Mouse (Mus musculus) embryonic fibroblast, embryonic 13.5 days (primary cell): ENCODE results near the gene Clcnkb. TPM values are rescaled to one million over a fixed set of nuclear protein-coding genes. Genes with fewer than 3 reads are reported as not detected.

Experiments
- H3K27ac ChIP-seq: 2 replicates; pipeline ENCODE4 v1.5.1; 2012; ENCODE audit warnings: low read length, control low read depth, inconsistent platforms; ENCODE audit not compliant: insufficient read depth
- H3K4me1 ChIP-seq: 2 replicates; pipeline ENCODE4 v1.6.1; 2011; ENCODE audit warnings: low read length; ENCODE audit not compliant: control insufficient read depth, insufficient read depth
- H3K4me3 ChIP-seq: 2 replicates; pipeline ENCODE4 v1.5.1; 2011; ENCODE audit warnings: mild to moderate bottlenecking, control low read depth, low read length; ENCODE audit not compliant: insufficient read depth
- CTCF ChIP-seq: IDR thresholded peaks from 2 replicates; pipeline ENCODE4 v1.5.1; 2011; ENCODE audit warnings: mild to moderate bottlenecking, control low read depth, low read length, moderate library complexity, borderline replicate concordance; ENCODE audit not compliant: insufficient read depth
- POLR2A ChIP-seq: IDR thresholded peaks from 2 replicates; pipeline ENCODE4 v1.6.1; 2011; ENCODE audit warnings: low read depth, mild to moderate bottlenecking, control low read depth, low read length, moderate library complexity
- polyA plus RNA-seq: library from polyadenylated mRNA; stranded (reverse); fragments of >200 nt; gene quantifications from 2 replicates; pipeline ENCODE4 v1.2.4, GENCODE M21; 2011; ENCODE audit warnings: low read depth; ENCODE audit not compliant: missing spikeins, insufficient read length

The Clcnkb gene
- not detected in 2 replicates for polyA plus RNA-seq

- Histone ChIP-seq H3K4me1 (no peaks in the 10 kb centered on the region), H3K27ac (no peak within 1 kb of the TSS), H3K4me3 (no peak within 1 kb of the TSS)
- TF ChIP-seq POLR2A (no peak), CTCF (no peak)
These were observed at the start of gene Clcnkb for GRCm38 (mm10) chr4:141415924-141416323. TSS of gene Clcnkb (minus strand) at chr4:141416014.

- TF ChIP-seq CTCF: no peak
- TF ChIP-seq POLR2A: no peak
- Histone ChIP-seq H3K4me1 (no peaks in the 10 kb centered on the region), H3K27ac (no peak overlapping the region), H3K4me3 (no peak overlapping the region)
These were observed 48.9 kb upstream of the Clcnkb start for GRCm38 (mm10) chr4:141464722-141465121.

DNA sequence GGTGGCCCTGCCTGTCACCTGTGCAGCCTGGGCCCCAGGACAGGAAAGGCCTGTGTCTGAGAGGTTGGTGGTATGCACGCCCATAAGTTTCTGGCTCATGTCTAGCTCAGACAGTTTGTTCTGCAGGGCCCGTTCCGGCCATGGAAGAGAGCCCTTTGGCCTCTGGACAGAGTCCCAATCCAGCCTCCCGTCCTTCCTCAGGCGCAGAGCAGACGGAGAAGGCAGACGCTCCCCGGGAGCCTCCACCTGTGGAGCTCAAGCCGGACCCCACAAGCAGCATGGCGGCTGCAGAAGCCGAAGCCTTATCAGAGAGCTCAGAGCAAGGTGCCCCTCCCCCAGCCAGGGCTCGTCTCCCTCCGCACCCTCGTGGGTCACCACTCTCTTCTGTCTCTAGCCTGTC, 47.7 kb upstream of the Clcnkb start:
- no peak for TF ChIP-seq CTCF
- TF ChIP-seq POLR2A: no peak
- H3K27ac ChIP-seq: no peak overlapping the region
- H3K4me1 ChIP-seq: no peaks in the 10 kb centered on the region
- no peak overlapping the region for H3K4me3 ChIP-seq

GRCm38 (mm10) chr4:141461576-141461975, 45.8 kb upstream of the Clcnkb start:
- Histone ChIP-seq H3K27ac (no peak overlapping the region), H3K4me3 (no peak overlapping the region), H3K4me1 (no peaks in the 10 kb centered on the region)
- TF ChIP-seq POLR2A (no peak), CTCF (no peak)

DNA sequence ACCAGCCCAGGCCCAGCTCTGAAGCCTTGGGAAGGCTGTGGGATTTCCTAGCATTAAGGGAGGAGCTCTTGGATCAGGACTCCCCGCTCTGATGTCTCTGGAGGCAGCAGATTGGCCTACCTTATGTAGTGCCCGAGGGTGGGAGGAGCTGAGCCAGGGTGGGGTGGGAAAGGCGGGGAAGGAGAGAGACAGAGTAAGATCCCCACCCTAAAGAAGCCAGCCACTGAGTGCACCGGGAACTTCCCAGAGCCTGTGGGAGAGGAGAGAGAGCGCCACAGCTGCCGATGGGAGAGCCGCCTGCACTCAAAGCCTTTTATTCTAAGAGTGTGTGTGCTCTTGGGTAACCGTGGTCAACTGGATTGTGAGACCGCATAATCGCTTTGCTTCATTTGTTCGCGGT, 45.3 kb upstream of the Clcnkb start:
- H3K4me1 ChIP-seq: no peaks in the 10 kb centered on the region
- TF ChIP-seq POLR2A (no peak), CTCF (no peak)
- H3K4me3 ChIP-seq: no peak overlapping the region
- no peak overlapping the region for H3K27ac ChIP-seq

DNA sequence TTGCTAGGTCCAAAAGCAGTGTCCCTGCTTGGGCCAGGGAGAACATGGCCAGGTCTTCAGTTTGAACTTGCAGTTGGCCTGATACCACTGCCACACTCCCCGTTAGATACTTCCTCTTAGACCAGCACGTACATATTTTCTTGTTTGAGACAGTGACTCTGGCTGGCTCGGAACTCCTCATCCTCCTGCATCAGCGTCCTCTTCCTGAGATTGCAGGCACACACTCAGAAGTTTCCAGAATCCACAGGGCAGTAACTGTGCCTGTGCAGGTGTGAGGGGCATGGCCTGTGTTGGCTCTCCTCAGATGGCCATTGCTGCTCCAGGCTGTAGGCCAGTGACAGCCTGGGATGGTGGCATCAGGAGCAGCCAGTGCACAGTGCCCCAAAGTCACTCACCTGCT, 44.7 kb upstream of the Clcnkb start:
- Histone ChIP-seq H3K4me1 (peaks cover under 1% of the 10 kb centered on the region; the same call in 1 of the 2 replicates), H3K27ac (no peak overlapping the region), H3K4me3 (no peak overlapping the region)
- no peak for TF ChIP-seq CTCF
- no peak for TF ChIP-seq POLR2A

DNA sequence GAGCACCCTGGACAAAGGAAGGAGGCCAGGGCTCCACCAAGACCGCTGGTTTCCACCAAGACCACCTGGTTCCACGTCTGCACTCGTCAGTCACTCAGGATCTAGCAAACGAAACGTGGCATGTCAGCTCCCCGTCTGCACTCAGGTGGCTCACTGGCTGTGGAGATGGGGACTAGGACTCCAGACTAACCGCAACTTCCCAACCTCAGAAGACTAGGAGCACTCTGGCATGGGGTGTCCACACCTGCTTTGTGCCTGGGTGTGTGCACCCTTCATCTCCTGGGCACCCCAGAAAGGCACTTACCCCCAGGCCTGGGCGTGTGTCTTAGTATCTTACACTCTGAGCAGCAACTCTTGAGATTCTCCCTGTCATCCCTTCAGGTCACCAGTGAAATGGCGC, 44.0 kb upstream of the Clcnkb start:
- Histone ChIP-seq H3K4me3 (no peak overlapping the region), H3K27ac (no peak overlapping the region), H3K4me1 (peaks cover 7% of the 10 kb centered on the region; the same call in 1 of the 2 replicates)
- TF ChIP-seq CTCF (no peak), POLR2A (no peak)

- Histone ChIP-seq H3K4me3 (no peak overlapping the region), H3K4me1 (peaks cover 10% of the 10 kb centered on the region), H3K27ac (no peak overlapping the region)
- TF ChIP-seq POLR2A (no peak), CTCF (no peak)
These were observed 43.1 kb upstream of the Clcnkb start for GRCm38 (mm10) chr4:141458888-141459287.

GRCm38 (mm10) chr4:141458236-141458635, 42.4 kb upstream of the Clcnkb start:
- Histone ChIP-seq H3K4me1 (peaks cover 10% of the 10 kb centered on the region), H3K27ac (no peak overlapping the region), H3K4me3 (no peak overlapping the region)
- TF ChIP-seq POLR2A (no peak), CTCF (no peak)

- H3K4me3 ChIP-seq: no peak overlapping the region
- no peak for TF ChIP-seq CTCF
- no peak for TF ChIP-seq POLR2A
- H3K4me1 ChIP-seq: peaks cover 10% of the 10 kb centered on the region
- H3K27ac ChIP-seq: no peak overlapping the region
These were observed 40.6 kb upstream of the Clcnkb start for GRCm38 (mm10) chr4:141456193-141456938.
